Mouse (Mus musculus) mesoderm, embryonic 11.5 days (tissue): ENCODE results near the gene Gm7233.
"Not testable (repeated sequence)": the region's sequence is repeated elsewhere in the genome, so short reads cannot be mapped to it uniquely, and the experiment has no call there.

Source experiments
- DNase-seq: peaks from one replicate; pipeline ENCODE4 v3.0.0-alpha.2; 2012; ENCODE audit warnings: low read depth, low spot score

Gene Gm7233

GRCm38 (mm10) chr14:43179567-43179966, at the start of gene Gm7233:
Gene Gm7233 (plus strand): TSS chr14:43179867.
- DNase-seq, result not testable (repeated sequence)

GRCm38 (mm10) chr14:43167189-43167588, 12.5 kb upstream of the Gm7233 start:
- not testable (repeated sequence) for DNase-seq

- DNase-seq, result not testable (repeated sequence)
Observed at GRCm38 (mm10) chr14:43167942-43168341, 11.7 kb upstream of the Gm7233 start.

- DNase-seq, result not testable (repeated sequence)
Observed at GRCm38 (mm10) chr14:43168573-43169170, 11.0 kb upstream of the Gm7233 start.

GRCm38 (mm10) chr14:43235204-43235603, 55.5 kb downstream of the Gm7233 start, which contains the start of gene Gm8122:
Gene Gm8122 (minus strand): TSS chr14:43235304.
- not testable (repeated sequence) for DNase-seq
